Mouse (Mus musculus) gastrocnemius, postnatal 25 days (tissue): Measurements from ENCODE around the gene Rpl36. TPM values are rescaled to one million over a fixed set of nuclear protein-coding genes. Genes with fewer than 3 reads are reported as not detected.

Source experiments
- DNase-seq: peaks from one replicate; pipeline ENCODE4 v3.0.0; 2022
- long read RNA-seq, 2 experiments: library from polyadenylated mRNA; stranded (forward); transcript quantifications; one replicate each; pipeline ENCODE4 v2.0.0; 2021
- total RNA-seq, 2 experiments: library from RNA; stranded (reverse); gene quantifications; 1 replicate in 1 of 2; 2 replicates in 1 of 2; pipeline ENCODE4 v1.2.3; 2021

Gene Rpl36
- total RNA-seq: 100 to 1,000 TPM; 502 to 523 TPM
- long read RNA-seq, experiment 1, transcript Rpl36-201 (4 exons, 383 nt): major isoform, 301 of 350 reads
- long read RNA-seq, experiment 1, partial matches to known transcripts: 49 of 350 reads
- long read RNA-seq, experiment 1, other reads (novel, unspliced or antisense): 0 of 350 reads
- long read RNA-seq, experiment 2, transcript Rpl36-201 (4 exons, 383 nt): major isoform, 162 of 183 reads
- long read RNA-seq, experiment 2, partial matches to known transcripts: 18 of 183 reads
- long read RNA-seq, experiment 2, other reads (novel, unspliced or antisense): 3 of 183 reads

DNA sequence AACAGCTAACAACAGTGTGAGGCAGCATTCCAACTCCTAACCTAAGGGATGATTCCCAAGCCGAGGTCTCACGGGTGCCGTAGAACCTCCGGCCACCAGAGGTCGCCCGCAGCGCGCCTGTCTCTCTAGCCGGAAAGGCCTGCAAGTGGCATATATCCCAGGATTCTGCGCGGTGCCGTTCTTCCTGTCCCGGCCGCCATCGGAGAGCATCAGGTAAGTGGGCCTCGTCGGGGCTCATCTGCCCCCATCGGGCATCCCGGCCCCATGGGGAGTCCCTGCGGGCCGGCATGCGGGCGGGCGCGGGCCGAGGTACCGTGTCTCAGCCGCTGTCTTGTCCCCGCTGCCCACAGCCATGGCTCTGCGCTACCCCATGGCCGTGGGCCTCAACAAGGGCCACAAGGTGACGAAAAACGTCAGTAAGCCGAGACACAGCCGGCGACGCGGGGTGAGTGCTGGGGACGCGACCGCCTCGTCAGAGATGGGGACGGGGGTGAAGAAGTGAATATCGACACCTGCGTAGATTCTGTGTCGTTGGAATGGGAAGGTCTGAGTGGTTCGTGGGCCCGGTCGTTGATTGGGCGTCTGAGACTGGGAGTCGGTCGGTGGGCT lies at the start of gene Rpl36:
TSS of gene Rpl36 (plus strand) at position 181 of the 609 bp plus-strand sequence.
- peak; percentile 92 for DNase-seq

DNA sequence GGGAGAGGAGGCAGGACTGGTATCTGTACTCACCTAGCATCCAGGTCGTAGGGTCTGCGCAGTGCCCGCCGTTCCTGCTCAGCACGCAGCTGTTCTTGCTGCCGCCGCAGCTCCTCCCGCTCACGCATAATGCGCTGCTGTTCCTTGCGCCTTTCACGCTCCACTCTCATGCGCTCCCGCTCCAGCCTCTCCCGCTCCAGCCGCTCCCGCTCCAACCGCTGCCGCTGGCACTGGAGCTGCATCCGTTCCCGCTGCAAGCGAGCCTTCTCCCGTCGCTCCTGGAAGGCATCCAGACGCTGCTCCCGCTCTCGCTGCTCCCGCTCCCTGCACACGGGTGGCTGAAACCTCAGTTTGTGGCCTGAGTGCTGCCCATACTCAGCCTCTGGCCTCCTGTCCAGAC lies 46.9 kb upstream of the Rpl36 start:
- DNase-seq: no peak

DNA sequence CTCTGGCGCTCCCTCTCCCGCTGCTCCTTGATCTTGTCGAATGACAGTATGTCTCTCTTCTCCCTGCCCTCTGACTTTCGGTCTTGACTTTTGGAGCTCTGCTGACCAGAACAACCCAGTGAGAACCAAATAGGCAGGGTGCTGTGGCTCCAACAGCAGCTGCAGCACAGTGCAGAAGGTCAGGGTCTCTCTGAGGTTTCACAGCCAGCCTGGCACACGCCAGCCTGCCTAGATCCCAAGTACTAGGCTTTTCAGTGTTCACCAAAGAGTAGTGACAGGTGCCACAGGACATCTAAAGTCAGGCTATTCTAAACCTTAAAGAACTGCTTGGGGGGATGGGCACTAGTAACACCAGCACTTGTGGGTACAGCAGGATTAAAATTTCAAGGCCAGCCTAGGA lies 46.3 kb upstream of the Rpl36 start:
- DNase-seq: no peak

DNA sequence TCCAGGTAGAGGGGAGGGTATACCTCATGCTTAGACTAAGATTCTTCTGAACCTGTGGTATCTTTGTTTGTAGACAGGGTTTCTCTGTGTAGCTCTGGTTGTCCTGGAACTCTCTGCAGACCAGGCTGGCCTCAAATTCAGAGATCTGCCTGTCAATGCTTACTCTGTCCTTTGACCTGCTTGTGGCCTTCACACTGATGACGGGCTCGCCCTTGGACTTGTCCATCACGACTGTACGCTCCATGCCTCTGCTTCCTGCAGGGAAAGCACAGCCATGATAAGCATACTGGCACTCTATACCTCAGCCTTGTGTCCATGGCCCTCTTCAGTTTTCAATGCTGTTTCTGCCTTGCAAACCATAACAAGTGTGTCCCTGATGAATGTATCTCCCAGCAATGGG lies 45.8 kb upstream of the Rpl36 start:
- DNase-seq: no peak

- DNase-seq: no peak
These were observed 42.9 kb upstream of the Rpl36 start for GRCm38 (mm10) chr17:56570287-56570686.

GRCm38 (mm10) chr17:56572154-56572553 lies 41.1 kb upstream of the Rpl36 start:
- no peak for DNase-seq

- no peak for DNase-seq
These were observed 40.3 kb upstream of the Rpl36 start for GRCm38 (mm10) chr17:56572939-56573338.

GRCm38 (mm10) chr17:56583071-56583470 lies 30.1 kb upstream of the Rpl36 start:
- DNase-seq: no peak

GRCm38 (mm10) chr17:56583611-56584256 lies 29.5 kb upstream of the Rpl36 start:
- peak; percentile 64 for DNase-seq

GRCm38 (mm10) chr17:56584257-56585130 lies 28.7 kb upstream of the Rpl36 start, which contains the start of the genes Safb2 and Safb:
Safb2 (minus strand) TSS chr17:56584585.
Safb (plus strand) TSS chr17:56584825.
- peak; percentile 100 for DNase-seq

- peak; percentile 50 for DNase-seq
These were observed 27.9 kb upstream of the Rpl36 start for GRCm38 (mm10) chr17:56585171-56585821.

GRCm38 (mm10) chr17:56587773-56588172 lies 25.4 kb upstream of the Rpl36 start:
- no peak for DNase-seq

DNA sequence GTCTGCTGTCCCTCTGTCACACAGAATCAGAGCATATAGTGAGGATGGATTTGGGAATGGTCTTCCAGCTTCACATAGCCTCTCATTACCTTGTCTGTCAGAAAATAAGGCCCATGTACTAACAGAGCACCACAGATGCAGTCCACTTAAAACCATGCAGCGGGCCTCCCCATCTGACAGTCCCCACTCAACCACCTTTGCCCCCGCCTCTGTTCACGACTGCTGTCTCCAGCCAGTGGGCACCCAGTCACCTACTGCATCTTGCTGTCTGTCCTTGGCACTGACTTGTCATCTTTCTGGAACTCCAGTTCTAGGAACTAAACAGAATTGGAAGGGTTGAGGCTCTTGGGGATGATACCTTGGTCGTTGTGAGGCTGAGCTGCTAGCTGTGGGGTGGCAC lies 24.3 kb upstream of the Rpl36 start:
- DNase-seq: no peak

DNA sequence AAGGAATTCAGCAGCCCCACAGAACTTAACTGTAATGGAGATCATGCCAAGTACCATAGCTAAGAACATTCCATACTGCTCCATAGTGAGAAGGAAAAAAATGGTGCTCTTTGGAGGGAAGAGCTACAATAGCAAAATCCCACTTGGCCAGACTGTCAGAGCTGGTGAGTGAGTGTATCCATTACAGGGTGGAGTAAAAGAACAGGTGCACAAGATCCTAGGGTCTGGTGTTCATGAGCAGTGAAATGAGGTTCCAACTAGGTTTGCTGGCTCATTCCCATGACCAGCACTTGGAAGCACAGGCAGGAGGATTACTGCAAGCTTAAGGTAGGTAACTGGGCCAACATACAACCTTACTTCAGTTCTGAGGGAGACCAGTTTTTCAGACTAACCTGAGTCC lies 20.7 kb upstream of the Rpl36 start:
- DNase-seq: no peak

- no peak for DNase-seq
These were observed 19.5 kb upstream of the Rpl36 start for GRCm38 (mm10) chr17:56593527-56594271.

DNA sequence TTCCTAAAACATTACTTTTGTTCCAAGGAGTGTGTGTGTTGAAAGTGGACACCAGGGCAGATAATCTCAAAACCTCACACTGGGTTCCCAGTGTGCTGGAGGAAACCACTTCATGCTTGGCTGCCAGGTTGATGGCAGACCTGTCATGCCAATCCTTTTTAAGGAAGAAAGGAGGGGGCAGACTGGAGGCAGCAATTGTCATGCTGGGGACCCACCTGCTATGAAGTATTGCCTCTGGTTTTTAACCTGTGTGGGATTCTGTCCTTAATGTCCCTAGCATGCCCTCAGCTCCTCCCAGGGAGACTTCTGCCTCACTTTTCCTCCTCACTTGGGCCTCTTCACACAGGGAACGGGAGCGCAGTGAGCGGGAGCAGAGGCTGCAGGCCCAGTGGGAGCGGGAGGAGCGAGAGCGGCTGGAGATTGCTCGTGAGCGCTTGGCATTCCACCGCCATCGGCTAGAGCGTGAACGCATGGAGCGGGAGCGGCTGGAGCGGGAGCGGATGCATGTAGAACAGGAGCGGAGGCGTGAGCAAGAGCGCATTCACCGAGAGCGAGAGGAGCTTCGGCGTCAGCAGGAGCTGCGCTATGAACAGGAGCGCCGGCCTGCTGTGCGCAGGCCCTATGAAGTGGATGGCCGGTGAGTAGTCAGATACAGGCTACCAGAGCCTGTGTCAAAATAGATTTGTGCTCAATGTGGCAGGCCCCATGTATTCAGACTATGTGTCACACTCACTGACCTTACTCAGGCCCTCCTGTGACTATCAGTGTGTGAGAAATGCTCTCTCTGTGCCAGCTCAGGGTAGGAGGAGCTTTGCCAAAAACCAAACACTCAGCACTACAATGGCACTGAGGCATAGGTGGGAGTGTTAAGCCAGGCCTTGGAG lies 9.8 kb upstream of the Rpl36 start:
- no peak for DNase-seq

DNA sequence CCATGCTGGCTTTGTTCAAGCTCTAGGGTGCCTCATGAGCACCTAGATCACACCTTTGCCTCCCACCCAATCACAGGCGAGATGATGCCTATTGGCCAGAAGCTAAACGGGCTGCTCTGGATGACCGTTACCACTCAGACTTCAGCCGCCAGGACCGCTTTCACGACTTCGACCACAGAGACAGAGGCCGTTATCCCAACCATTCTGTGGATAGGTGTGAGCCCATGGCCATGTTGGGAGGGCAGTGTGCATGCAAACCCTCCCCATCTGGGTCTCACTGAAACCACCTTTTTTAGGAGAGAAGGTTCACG lies 9.2 kb upstream of the Rpl36 start:
- no peak for DNase-seq

DNA sequence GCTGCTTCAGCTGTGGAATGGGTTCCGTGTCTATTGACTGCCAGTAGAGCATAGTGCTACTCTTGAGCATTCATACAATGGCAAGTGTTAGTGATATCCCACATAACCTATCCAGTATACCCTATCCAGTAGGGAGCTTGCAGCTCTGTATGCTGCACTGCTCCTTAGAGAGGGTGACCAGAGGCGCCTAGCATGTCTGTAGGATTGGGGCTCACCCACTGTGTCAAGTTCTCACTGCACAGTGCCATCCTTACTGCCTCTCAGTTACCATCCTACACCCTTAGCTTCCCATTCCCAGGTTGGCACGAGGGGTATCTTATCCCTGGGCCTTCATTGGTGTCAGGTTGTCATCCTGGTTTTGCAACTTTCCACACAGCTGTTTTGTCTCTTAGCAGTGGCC lies 8.8 kb upstream of the Rpl36 start:
- no peak for DNase-seq

GRCm38 (mm10) chr17:56605431-56605830 lies 7.8 kb upstream of the Rpl36 start:
- no peak for DNase-seq

DNA sequence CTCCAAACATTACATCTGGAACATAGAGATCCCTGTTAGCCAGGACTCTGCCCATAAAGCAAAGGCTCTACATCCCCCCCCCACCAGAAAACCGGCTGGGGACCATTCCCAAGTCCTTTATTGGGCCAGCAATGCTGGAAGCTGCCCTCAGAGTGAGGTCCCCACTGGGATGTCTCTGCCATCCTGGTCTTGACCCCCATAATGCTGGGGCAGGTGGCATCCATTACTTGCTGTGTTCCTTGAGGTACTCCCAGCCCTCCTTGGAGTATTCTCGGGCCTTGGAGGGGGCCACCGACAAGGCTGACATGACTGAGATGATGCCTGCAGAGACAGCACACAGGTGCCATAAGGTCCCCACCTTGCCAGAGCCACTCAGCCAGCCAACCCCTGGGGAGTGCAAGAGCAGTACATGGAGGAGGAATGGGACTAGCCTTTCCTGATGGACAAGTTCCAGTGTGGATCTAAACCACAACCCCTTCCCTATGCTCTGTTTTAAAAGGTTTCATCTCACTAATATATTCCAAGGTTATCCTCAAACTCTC lies 5.6 kb upstream of the Rpl36 start:
- DNase-seq: no peak
